Mouse (Mus musculus) embryonic facial prominence, embryonic 12.5 days (tissue): ENCODE measurements at regions not wholly inside any gene's neighbourhood (a gene's known extent, or its start where the extent isn't known, plus 50 kb on each side); places are given as distances from the start of the nearest gene placed in this dataset.
"Not testable (repeated sequence)": the region's sequence is repeated elsewhere in the genome, so short reads cannot be mapped to it uniquely, and the experiment has no call there.

Experiments
- ATAC-seq: fragments of 200-750 bp; cut with Nextera tagmentation; 2 replicates; pipeline ENCODE4 v1.8.0; 2017; ENCODE audit not compliant: insufficient number of reproducible peaks, insufficient read depth, low FRiP score, low TSS enrichment
- H3K27ac ChIP-seq: fragments of 300-500 bp; sonication (generic); 2 replicates; pipeline ENCODE4 v1.5.1; 2016; ENCODE audit warnings: mild to moderate bottlenecking
- H3K27me3 ChIP-seq: fragments of 300-500 bp; sonication (generic); 2 replicates; pipeline ENCODE4 v1.6.1; 2016; ENCODE audit warnings: mild to moderate bottlenecking, moderate library complexity
- H3K36me3 ChIP-seq: fragments of 300-500 bp; sonication (generic); 2 replicates; pipeline ENCODE4 v1.6.1; 2016; ENCODE audit warnings: mild to moderate bottlenecking
- H3K4me1 ChIP-seq: fragments of 300-500 bp; sonication (generic); 2 replicates; pipeline ENCODE4 v1.6.1; 2016
- H3K4me2 ChIP-seq: fragments of 300-500 bp; sonication (generic); replicated peaks from 2 replicates; pipeline ENCODE4 v1.6.1; 2016; ENCODE audit warnings: mild to moderate bottlenecking, moderate library complexity
- H3K4me3 ChIP-seq: fragments of 300-500 bp; sonication (generic); 2 replicates; pipeline ENCODE4 v1.5.1; 2016; ENCODE audit warnings: mild to moderate bottlenecking
- H3K9ac ChIP-seq: fragments of 300-500 bp; sonication (generic); 2 replicates; pipeline ENCODE4 v1.6.1; 2016; ENCODE audit warnings: mild to moderate bottlenecking, moderate library complexity
- H3K9me3 ChIP-seq: fragments of 300-500 bp; sonication (generic); 2 replicates; pipeline ENCODE4 v1.6.1; 2016; ENCODE audit warnings: mild to moderate bottlenecking, moderate library complexity
- WGBS: fragments of 180-500 bp; shearing (Covaris S2); methylation state at CpG from one replicate; pipeline ENCODE4 v1.1.7; 2016; 5-methylcytosine and 5-hydroxymethylcytosine counted together

- no peak overlapping the region for H3K27ac ChIP-seq
- no peak overlapping the region for H3K4me2 ChIP-seq
- 76% methylated on average over 3 of the region's 3 CpGs for WGBS
- H3K9me3 ChIP-seq: no peaks in the 10 kb centered on the region
- no peak for ATAC-seq
- no peak overlapping the region for H3K4me3 ChIP-seq
- peaks cover 2% of the 10 kb centered on the region; the same call in 1 of the 2 replicates for H3K4me1 ChIP-seq
- H3K27me3 ChIP-seq: no peaks in the 10 kb centered on the region
- no peaks in the 10 kb centered on the region for H3K36me3 ChIP-seq
- no peak overlapping the region for H3K9ac ChIP-seq
Observed at GRCm38 (mm10) chr1:181262496-181262895, 50.7 kb upstream of the Wdr26 start.

DNA sequence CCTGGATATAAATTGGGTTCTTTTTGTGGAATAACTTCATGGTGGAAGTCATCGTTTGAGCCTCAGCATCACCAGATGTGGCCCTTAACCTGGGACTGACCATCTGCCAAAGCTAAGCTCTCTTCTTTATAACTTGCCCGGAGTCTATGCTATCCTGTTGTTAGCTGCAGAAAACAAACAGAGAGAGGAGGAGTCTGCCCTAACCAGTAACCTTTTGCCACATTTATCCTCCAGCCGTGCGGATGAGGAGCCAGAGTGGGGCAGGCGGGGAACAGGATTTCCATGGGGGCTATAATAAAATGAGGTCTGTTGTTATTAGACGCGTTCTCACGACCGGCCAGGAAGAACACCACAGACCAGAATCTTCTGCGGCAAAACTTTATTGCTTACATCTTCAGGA is 51.4 kb upstream of the Wdr26 start:
- H3K4me1 ChIP-seq: no peaks in the 10 kb centered on the region
- no peaks in the 10 kb centered on the region for H3K36me3 ChIP-seq
- H3K9ac ChIP-seq: no peak overlapping the region
- WGBS: 95% methylated on average over 10 of the region's 10 CpGs
- no peaks in the 10 kb centered on the region for H3K27me3 ChIP-seq
- H3K27ac ChIP-seq: no peak overlapping the region
- ATAC-seq: no peak
- no peak overlapping the region for H3K4me2 ChIP-seq
- H3K4me3 ChIP-seq: no peak overlapping the region
- no peaks in the 10 kb centered on the region for H3K9me3 ChIP-seq

DNA sequence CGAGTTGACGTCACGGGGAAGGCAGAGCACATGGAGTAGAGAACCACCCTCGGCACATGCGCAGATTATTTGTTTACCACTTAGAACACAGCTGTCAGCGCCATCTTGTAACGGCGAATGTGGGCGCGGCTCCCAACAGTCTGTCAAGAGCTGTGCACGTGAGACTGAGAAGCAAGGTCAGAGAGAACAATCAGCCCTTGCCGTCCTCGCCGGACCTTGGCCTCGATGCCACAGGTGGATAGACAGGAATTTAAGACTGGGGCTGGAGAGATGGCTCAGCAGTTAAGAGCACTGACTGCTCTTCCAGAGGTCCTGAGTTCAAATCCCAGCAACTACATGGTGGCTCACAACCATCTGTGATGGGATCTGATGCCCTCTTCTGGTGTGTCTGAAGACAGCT is 58.7 kb upstream of the Wdr26 start:
- not testable (repeated sequence) for ATAC-seq, H3K9ac ChIP-seq, H3K4me3 ChIP-seq, H3K4me1 ChIP-seq, H3K9me3 ChIP-seq, H3K27ac ChIP-seq, H3K36me3 ChIP-seq, H3K4me2 ChIP-seq, H3K27me3 ChIP-seq
- WGBS: 95% methylated on average over 12 of the region's 15 CpGs

DNA sequence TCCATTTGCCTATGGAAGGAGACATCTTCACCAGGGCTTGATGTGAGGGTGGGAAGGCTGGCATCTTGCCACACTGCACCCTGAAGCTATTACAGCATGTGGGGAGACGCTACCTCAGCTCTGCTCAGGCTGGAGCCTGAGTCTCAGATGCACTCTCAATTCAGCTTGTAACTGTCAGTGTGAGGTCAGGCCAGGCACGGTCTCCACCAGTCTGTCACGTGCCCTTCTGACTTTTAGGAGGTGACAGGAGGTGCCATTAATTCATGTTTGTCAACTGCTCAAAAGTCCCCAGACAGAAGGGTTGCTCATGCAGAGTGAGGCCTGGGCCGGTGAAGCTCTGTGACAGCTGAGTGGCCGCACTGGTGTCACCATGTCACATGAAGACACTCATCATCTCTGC is 59.4 kb upstream of the Wdr26 start:
- H3K4me3 ChIP-seq: no peak overlapping the region
- H3K9ac ChIP-seq: no peak overlapping the region
- no peaks in the 10 kb centered on the region for H3K36me3 ChIP-seq
- H3K4me1 ChIP-seq: peaks cover 4% of the 10 kb centered on the region; the same call in 1 of the 2 replicates
- WGBS: 86% methylated on average over 5 of the region's 5 CpGs
- no peaks in the 10 kb centered on the region for H3K27me3 ChIP-seq
- H3K9me3 ChIP-seq: no peaks in the 10 kb centered on the region
- H3K27ac ChIP-seq: no peak overlapping the region
- H3K4me2 ChIP-seq: no peak overlapping the region
- ATAC-seq: no peak

GRCm38 (mm10) chr1:181271821-181272220 is 60.0 kb upstream of the Wdr26 start:
- ATAC-seq: no peak
- H3K4me3 ChIP-seq: no peak overlapping the region

DNA sequence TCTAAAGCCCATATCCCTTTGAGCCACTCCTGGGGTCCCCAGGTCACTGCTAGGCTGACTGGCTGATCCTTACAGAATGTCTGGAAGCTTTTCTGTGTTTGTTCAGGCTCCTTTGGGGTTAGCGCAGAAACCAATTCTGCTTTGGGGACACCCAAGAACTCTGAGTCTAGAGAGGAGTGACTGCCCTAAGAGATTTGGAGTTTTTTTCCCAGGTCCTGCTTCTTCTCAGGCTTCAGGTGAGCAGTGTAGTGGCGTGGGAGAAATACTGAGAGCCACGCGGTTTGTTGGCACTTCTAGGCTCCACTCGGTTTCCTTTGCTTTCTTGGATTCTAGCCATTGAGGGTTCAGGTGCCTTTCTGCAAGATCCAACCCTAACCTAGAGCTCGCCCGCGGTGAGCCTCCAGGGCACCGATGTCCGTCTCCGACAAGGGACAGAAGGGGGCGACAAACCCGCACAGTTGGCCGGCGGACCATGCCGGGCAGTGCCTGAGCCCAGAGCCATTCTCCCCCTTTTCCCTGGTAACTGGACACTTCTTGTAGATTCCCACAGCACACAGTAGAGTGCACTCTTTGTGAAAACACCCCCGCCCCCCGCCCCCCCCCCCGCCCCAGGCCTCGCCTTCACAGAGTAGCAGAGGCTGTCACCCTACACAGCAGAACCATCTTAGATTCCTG is 61.0 kb upstream of the Wdr26 start:
- Histone ChIP-seq H3K36me3 (no peaks in the 10 kb centered on the region), H3K27ac (no peak overlapping the region), H3K4me3 (no peak overlapping the region), H3K9me3 (no peaks in the 10 kb centered on the region), H3K27me3 (no peaks in the 10 kb centered on the region), H3K4me2 (peak overlapping the region; percentile 24), H3K9ac (no peak overlapping the region), H3K4me1 (peaks cover 4% of the 10 kb centered on the region; the same call in 1 of the 2 replicates)
- WGBS: 3% methylated on average over 20 of the region's 20 CpGs
- peak; percentile 94 for ATAC-seq

More at GRCm38 (mm10) chr1:181271821-181272220, 60.0 kb upstream of the Wdr26 start:
- Histone ChIP-seq H3K4me1 (peaks cover 4% of the 10 kb centered on the region; the same call in 1 of the 2 replicates), H3K27ac (no peak overlapping the region), H3K4me2 (no peak overlapping the region), H3K27me3 (no peaks in the 10 kb centered on the region), H3K9me3 (no peaks in the 10 kb centered on the region), H3K9ac (no peak overlapping the region), H3K36me3 (no peaks in the 10 kb centered on the region)
- WGBS: 87% methylated on average over 6 of the region's 6 CpGs

DNA sequence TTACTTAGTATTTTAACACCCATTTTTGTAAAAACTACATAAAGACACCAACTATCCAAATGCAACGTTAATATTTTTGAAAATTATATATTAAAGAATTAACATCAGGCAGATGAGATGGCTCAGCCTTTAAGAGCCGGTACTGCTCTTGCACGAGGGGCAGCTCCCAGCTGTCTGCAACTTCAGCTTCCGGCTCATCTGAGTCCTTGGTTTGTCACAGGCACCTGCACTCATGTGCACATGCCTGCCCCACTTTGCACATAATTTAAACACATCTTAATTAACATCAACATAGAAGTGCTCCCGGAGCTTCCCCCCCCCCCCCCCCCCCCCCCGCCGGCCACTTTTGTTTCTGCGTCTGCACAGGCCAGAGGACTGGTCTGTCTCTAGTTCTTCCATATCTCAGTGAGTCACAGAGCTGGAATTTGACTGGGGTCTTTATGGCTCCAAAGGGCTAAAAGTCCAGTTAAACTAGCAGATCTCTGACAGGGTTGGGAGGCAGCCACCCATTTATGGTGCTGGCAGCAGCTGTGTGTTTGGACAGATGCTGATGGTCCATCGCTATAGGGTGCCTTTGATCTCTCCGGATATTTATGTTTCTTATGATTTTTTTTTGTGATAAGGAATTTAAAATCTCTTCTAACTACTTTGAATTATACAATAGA is 61.9 kb upstream of the Wdr26 start:
- Histone ChIP-seq H3K27ac (no peak overlapping the region), H3K4me2 (no peak overlapping the region), H3K9ac (no peak overlapping the region), H3K9me3 (no peaks in the 10 kb centered on the region), H3K4me3 (no peak overlapping the region), H3K36me3 (no peaks in the 10 kb centered on the region), H3K27me3 (no peaks in the 10 kb centered on the region), H3K4me1 (peaks cover 4% of the 10 kb centered on the region; the same call in 1 of the 2 replicates)
- no peak for ATAC-seq
- WGBS: 52% methylated on average over 6 of the region's 10 CpGs

DNA sequence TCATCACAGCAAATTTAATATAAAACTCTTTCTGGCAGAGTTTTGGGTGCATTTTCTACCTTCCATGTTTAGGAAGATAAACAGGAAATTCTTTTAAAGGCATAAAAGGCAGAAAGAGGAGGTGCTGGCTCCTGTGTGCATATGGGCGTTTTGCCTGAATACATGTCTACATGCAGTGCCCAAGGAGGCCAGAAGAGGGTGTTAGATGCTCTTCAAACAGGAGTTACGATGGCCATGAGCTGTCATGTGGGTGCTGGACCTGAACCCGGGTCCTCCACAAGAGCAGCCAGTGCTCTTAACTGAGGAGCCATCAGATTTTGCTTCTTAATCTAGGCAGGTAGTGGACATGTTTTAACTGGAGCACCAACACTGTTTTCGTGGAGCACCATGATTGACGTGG is 69.0 kb upstream of the Wdr26 start:
- 82% methylated on average over 5 of the region's 5 CpGs for WGBS
- H3K4me1 ChIP-seq: no peaks in the 10 kb centered on the region

GRCm38 (mm10) chr1:181282986-181283385 is 69.4 kb upstream of the Cnih3 start:
- H3K4me2 ChIP-seq, H3K9ac ChIP-seq, ATAC-seq, H3K9me3 ChIP-seq, H3K27ac ChIP-seq, H3K36me3 ChIP-seq, H3K4me3 ChIP-seq, H3K4me1 ChIP-seq, H3K27me3 ChIP-seq: not testable (repeated sequence)
- 81% methylated on average over 8 of the region's 8 CpGs for WGBS

More for the DNA sequence above, 69.0 kb upstream of the Wdr26 start:
- Histone ChIP-seq H3K9me3 (no peaks in the 10 kb centered on the region), H3K27ac (no peak overlapping the region), H3K4me2 (no peak overlapping the region), H3K36me3 (no peaks in the 10 kb centered on the region), H3K9ac (no peak overlapping the region), H3K27me3 (no peaks in the 10 kb centered on the region), H3K4me3 (no peak overlapping the region)
- ATAC-seq: no peak

DNA sequence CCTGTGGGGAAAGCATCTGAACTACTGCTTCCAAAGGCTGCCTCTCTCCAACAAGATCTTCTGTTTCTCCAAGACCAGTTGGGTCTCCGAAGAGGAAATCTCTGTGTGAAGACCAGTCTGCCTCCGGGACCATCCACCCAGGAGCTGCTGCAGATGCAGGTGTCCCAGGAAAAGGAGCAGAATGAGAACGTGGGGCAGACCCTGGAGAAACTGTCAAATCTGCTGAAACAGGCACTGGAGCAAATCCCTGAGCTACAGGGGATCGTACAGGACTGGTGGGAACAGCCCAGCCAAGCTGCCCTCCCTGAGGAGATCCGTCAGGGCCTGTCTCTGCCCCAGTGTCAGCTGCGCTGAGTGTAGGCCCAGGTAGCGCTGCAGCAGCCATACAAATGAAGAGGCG is 68.9 kb upstream of the Cnih3 start:
- not testable (repeated sequence) for H3K27ac ChIP-seq, H3K36me3 ChIP-seq, H3K4me3 ChIP-seq, H3K9ac ChIP-seq, H3K27me3 ChIP-seq, H3K9me3 ChIP-seq, H3K4me2 ChIP-seq, H3K4me1 ChIP-seq, ATAC-seq
- WGBS: 86% methylated on average over 8 of the region's 8 CpGs

DNA sequence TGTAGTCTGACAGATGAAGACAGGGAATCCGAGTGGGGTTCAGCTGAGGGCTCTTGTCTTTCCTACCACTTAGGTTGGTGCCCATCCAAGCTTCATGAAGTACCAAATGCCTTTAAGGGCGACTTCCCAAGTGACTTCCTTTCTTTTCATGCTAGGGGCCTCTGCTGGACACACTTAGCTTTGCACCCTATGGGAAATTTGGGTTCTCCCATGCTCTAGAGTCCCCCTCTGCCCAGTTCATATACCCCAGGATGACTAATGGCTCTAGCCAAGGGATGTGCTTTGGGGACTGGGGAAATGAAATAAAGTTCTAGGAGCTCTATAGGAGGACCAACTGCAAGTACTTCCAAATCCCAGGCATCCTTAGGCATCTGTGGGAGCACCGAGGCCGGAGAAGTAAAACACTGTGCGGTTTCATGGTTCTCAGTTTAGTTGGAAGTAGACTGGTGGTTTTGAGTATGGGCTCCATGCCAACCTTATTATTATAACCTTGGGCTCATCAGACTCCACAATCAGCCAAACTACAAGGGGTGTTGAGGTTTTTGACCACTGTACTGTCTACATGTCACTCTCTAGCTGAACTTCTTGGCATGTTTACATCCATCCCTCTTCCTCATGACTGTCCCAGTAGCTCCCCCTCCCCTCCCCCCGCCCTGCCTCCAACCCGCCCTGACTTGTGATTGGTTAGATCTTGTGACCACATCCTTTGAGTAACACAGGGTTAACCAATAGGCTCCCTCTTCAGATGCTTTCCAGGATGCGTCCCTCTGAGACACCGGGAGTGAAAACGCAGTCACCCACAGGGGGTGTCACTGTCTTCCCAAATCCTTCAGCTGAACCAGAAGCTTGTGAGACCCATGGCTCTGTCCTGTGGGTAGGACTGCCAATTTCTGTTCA is 67.9 kb upstream of the Cnih3 start:
- Histone ChIP-seq H3K4me1 (no peaks in the 10 kb centered on the region), H3K27ac (no peak overlapping the region), H3K9me3 (no peaks in the 10 kb centered on the region), H3K4me3 (no peak overlapping the region), H3K9ac (no peak overlapping the region), H3K27me3 (no peaks in the 10 kb centered on the region), H3K4me2 (no peak overlapping the region), H3K36me3 (no peaks in the 10 kb centered on the region)
- WGBS: 74% methylated on average over 10 of the region's 10 CpGs
- no peak for ATAC-seq

DNA sequence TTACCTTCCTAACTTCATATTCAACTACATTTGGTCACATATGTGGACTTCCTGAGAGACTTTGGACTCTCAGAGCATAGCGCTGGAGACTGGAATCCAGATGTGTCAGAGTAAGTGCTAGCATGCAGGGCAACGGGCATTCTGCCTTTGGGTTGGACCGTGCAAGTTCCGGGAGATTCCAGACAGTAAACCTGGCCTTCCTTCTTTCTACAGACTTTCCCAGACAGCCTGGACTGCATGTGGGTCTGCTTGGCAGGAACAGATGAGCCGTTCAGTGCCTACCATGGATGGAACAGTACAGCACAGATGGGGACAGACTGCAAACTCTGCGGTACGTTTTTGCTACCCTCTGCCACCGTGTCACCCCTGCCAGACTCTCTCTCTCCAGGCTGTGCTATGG is 66.8 kb upstream of the Cnih3 start:
- Histone ChIP-seq H3K4me2 (no peak overlapping the region), H3K9me3 (no peaks in the 10 kb centered on the region), H3K27ac (no peak overlapping the region), H3K9ac (no peak overlapping the region), H3K4me1 (no peaks in the 10 kb centered on the region), H3K36me3 (no peaks in the 10 kb centered on the region), H3K27me3 (no peaks in the 10 kb centered on the region), H3K4me3 (no peak overlapping the region)
- 78% methylated on average over 8 of the region's 8 CpGs for WGBS
- ATAC-seq: no peak
